Mouse (Mus musculus) myocyte (in vitro differentiated cells): ENCODE measurements around the gene Fam69b.

Source experiments
- E2F4 ChIP-seq: IDR thresholded peaks from one replicate; pipeline ENCODE4 v1.6.1; 2011; ENCODE audit warnings: mild to moderate bottlenecking, control low read depth, moderate library complexity; ENCODE audit not compliant: insufficient read depth
- MAX ChIP-seq: IDR thresholded peaks from one replicate; pipeline ENCODE4 v1.6.1; 2011; ENCODE audit warnings: low read depth, mild to moderate bottlenecking, control low read depth
- MYOG ChIP-seq, 3 experiments: IDR thresholded peaks; one replicate each; pipeline ENCODE4 v1.6.1; 2011; ENCODE audit warnings: control low read depth in 2 of 3, low read depth in 2 of 3, mild to moderate bottlenecking in 2 of 3; ENCODE audit not compliant: insufficient read length in 2 of 3, control insufficient read depth in 1 of 3, insufficient read depth in 1 of 3
- POLR2A ChIP-seq: IDR thresholded peaks from one replicate; pipeline ENCODE4 v1.6.1; 2011; ENCODE audit warnings: low read depth, mild to moderate bottlenecking, control low read depth, moderate library complexity; ENCODE audit not compliant: insufficient read length
- SRF ChIP-seq: IDR thresholded peaks from one replicate; pipeline ENCODE4 v1.6.1; 2011; ENCODE audit warnings: low read depth; ENCODE audit not compliant: control insufficient read depth, insufficient read length
- TCF3 ChIP-seq: IDR thresholded peaks from one replicate; pipeline ENCODE4 v1.6.1; 2011; ENCODE audit warnings: low read depth, control low read depth; ENCODE audit not compliant: insufficient read length
- USF1 ChIP-seq: IDR thresholded peaks from one replicate; pipeline ENCODE4 v1.6.1; 2011; ENCODE audit warnings: low read depth, mild to moderate bottlenecking, control low read depth, moderate library complexity

DNA sequence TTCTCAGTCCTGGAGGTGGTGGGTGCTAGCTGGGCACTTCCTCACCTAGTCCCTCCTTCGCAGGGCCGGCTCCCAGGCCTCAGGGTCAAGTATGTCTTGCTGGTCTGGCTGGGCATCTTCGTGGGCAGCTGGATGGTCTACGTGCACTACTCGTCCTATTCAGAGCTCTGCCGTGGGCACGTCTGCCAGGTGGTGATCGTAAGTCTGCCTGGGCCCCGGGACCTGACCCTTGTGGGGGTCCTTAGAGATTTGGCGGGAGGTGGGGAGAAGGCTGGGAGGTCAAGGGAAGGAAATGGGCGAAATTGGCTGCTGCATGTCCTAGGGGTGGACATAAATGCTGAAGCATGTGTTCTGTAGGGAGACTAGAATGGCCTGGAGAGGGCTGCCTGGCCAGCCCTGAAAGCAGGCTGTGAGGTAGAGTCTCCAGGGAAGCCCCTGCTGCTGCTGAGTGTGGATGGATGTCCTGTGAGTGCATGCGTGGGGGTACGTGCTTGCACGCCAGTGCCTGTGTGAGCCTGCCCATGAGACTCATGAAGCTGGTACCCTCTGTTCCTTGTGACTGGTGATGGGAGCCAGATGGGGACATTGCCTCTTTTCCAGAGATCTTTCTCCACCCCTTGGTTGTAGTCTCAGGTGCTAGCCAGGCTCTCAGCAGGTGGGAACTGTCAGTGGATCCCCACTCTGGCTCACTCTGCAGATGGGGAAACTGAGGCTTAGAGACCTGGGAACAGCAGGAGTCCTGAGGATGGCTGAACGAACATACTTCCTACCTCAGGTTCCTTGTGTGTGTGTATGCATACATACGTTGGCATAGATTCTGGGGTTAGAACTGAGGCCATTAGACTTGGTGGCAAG is 4.5 kb downstream of the Fam69b start:
- no peak for TF ChIP-seq MAX
- TF ChIP-seq E2F4, result no peak
- TF ChIP-seq POLR2A, result peak; percentile 22
- TF ChIP-seq MYOG (IDR thresholded peaks at IDR 0.05; ENCODE audit: control insufficient read depth in 1 of 3, insufficient read depth in 1 of 3, insufficient read length in 2 of 3, low read depth in 2 of 3), result no peak
- TF ChIP-seq TCF3, result no peak
- TF ChIP-seq SRF, result no peak
- TF ChIP-seq USF1, result no peak
